Mouse (Mus musculus): ENCODE data around the gene Bcl2l12. TPM values are rescaled to one million over a fixed set of nuclear protein-coding genes. Genes with fewer than 3 reads are reported as not detected.
A peak's percentile ranks its signal among the peaks of the same experiment; 100 is the strongest.

Gene Bcl2l12
- polyA plus RNA-seq, 1 experiment from 2014 or later, result 13.7 TPM

DNA sequence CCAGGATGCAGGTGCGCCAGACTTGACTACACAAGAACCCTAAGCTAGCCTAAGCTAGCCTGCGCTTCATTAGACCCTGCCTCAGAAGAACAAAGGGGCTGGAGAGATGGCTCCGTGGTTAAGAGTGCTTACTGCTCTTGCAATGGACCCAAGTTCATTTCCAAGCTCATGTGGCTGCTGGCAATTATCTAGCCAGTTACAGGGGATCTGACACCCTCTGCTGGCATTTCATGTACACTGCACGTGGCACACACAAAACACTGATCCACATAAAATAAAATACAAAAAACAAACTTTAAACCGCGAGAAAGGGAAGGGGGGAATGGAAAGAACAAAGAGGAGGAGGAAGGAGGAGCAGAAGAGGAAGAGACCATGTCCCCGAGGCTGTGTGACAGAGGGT is 40.3 kb downstream of the Bcl2l12 start:
- no peaks in the 10 kb centered on the region for H3K36me3 ChIP-seq (replicated peaks)
- no peak overlapping the region for H3K9ac ChIP-seq
- no peaks in the 10 kb centered on the region for H3K9me3 ChIP-seq (replicated peaks)
- WGBS (ENCODE audit: insufficient replicate concordance), result 34% methylated on average over 7 of the region's 7 CpGs
- H3K4me2 ChIP-seq, result no peak overlapping the region
- no peak overlapping the region for H3K4me3 ChIP-seq (replicated peaks)
- ATAC-seq (ENCODE audit: insufficient read depth), result no peak
- peaks cover 13% of the 10 kb centered on the region for H3K27me3 ChIP-seq
- H3K27ac ChIP-seq (replicated peaks), result no peak overlapping the region
- peaks cover 14% of the 10 kb centered on the region for H3K4me1 ChIP-seq (replicated peaks)

DNA sequence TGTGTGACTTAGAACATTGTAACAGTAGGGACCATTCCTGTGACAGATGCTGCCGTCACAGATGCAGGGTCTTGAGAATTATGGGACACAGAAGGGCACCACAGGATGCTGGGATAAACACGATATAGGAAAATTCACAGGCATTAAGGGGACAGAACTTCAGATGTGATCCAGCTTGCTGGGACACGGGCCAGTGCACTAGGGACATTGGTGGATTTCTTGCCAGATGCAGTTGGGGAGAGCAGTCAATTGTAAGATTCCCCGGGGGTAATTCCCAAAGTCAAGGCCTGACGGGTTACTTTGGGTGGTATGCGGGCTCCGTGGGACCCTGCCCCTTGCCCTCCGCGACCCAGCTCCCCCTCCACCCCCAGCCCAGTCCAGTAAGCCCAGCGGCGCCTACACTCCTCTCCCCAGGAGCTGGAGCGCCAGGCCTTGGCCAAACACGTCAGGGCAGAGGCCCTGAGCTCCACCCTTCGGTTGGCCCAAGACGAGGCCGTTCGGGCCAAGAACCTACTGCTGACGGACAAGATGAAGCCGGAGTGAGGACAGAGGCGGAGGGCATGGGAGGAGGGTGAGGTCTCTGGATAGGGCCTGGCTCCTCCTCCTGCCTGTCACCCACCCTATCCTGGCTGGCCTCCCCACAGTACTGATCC is 41.2 kb downstream of the Bcl2l12 start:
- Histone ChIP-seq H3K9ac (no peak overlapping the region), H3K27ac (replicated peaks) (no peak overlapping the region), H3K36me3 (replicated peaks) (no peaks in the 10 kb centered on the region), H3K4me1 (replicated peaks) (peaks cover 17% of the 10 kb centered on the region), H3K27me3 (peaks cover 17% of the 10 kb centered on the region), H3K4me3 (replicated peaks) (no peak overlapping the region), H3K4me2 (no peak overlapping the region), H3K9me3 (replicated peaks) (no peaks in the 10 kb centered on the region)
- WGBS (ENCODE audit: insufficient replicate concordance), result 68% methylated on average over 20 of the region's 20 CpGs
- no peak for ATAC-seq (ENCODE audit: insufficient read depth)

DNA sequence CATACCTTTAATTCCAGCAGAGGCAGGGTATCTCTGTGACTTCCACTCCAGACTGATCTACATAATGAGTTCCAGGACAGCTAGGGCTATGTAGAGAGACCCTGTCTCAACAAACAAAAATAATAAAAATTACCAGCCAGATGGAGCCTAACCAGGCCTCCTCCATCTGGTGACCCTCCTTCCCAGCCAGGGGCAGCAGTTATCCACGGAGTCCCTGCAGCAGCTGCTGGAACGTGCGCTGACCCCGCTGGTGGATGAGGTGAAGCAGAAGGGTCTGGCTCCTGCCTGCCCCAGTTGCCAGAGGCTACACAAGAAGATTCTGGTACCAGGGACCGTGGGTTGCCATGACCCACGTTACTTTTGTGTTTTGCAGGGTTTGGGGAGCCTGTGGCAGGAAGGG is 42.2 kb downstream of the Bcl2l12 start:
- no peak overlapping the region for H3K4me2 ChIP-seq
- ATAC-seq (ENCODE audit: insufficient read depth), result no peak
- H3K27ac ChIP-seq (replicated peaks), result no peak overlapping the region
- H3K36me3 ChIP-seq (replicated peaks), result no peaks in the 10 kb centered on the region
- H3K9ac ChIP-seq, result no peak overlapping the region
- H3K4me3 ChIP-seq (replicated peaks), result no peak overlapping the region
- H3K9me3 ChIP-seq (replicated peaks), result no peaks in the 10 kb centered on the region
- WGBS (ENCODE audit: insufficient replicate concordance), result 63% methylated on average over 6 of the region's 6 CpGs
- peaks cover 27% of the 10 kb centered on the region for H3K27me3 ChIP-seq
- H3K4me1 ChIP-seq (replicated peaks), result peaks cover 25% of the 10 kb centered on the region

DNA sequence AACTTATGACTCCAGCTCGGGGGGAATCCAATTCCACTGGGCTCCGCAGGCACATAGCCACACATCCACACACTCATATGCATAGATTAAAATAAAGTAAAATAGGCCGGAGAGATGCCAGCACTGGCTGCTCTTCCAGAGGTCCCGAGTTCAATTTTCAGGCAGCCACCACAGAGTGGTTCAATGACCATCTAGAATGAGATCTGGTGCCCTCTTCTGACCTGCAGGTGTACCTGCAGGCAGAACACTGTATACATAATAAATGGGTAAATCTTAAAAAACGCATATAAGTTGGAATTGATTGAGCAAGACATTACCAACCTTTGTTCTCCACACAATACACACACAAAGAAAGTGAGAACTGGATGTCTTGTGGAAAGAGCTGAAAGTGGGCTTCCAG is 42.9 kb downstream of the Bcl2l12 start:
- no peak for ATAC-seq (ENCODE audit: insufficient read depth)
- Histone ChIP-seq H3K4me1 (replicated peaks) (peaks cover 28% of the 10 kb centered on the region), H3K9ac (no peak overlapping the region), H3K27ac (replicated peaks) (no peak overlapping the region), H3K36me3 (replicated peaks) (no peaks in the 10 kb centered on the region), H3K4me3 (replicated peaks) (no peak overlapping the region), H3K4me2 (no peak overlapping the region), H3K9me3 (replicated peaks) (no peaks in the 10 kb centered on the region), H3K27me3 (peaks cover 33% of the 10 kb centered on the region)
- 28% methylated on average over 5 of the region's 5 CpGs for WGBS (ENCODE audit: insufficient replicate concordance)

DNA sequence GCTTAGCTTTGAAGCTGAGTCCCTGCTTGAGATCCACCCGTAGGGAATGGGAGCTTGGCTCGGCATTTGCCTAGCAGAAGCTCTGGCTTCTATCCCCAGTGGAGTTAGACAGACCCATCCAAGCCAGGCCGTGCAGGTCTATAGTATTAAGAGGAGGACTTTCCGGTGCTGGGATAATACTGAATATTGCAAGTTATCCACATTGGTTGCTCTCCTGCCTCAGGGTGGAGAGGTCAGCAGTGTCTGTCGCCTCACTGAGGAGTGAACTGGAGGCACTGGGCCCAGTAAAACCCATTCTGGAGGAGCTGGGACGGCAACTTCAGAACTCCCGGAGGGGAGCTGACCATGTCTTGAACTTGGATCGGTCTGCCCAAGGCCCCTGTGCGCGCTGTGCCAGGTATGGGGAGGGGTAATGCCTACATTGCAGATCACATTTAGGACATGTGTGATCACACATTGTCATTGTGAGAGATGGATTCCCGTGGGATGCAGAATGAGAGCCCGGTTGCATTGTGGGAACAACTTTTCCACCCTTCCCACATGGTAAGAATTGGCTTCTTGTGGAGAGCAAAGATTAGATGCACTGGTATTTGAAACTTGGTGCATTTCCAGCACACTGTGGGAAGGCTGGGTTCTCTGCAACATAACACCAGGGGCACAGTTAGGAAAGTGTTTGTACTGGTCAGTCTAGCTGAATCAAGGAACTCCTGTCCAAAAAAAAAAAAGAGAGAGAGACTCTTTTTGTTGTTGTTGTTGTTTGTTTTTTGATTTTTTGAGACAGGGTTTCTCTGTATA is 44.2 kb downstream of the Bcl2l12 start:
- Histone ChIP-seq H3K36me3 (replicated peaks) (no peaks in the 10 kb centered on the region), H3K4me2 (no peak overlapping the region), H3K4me1 (replicated peaks) (peaks cover 24% of the 10 kb centered on the region), H3K27me3 (peaks cover 46% of the 10 kb centered on the region), H3K9me3 (replicated peaks) (no peaks in the 10 kb centered on the region), H3K9ac (no peak overlapping the region), H3K4me3 (replicated peaks) (no peak overlapping the region), H3K27ac (replicated peaks) (no peak overlapping the region)
- no peak for ATAC-seq (ENCODE audit: insufficient read depth)
- WGBS (ENCODE audit: insufficient replicate concordance), result 71% methylated on average over 12 of the region's 12 CpGs

DNA sequence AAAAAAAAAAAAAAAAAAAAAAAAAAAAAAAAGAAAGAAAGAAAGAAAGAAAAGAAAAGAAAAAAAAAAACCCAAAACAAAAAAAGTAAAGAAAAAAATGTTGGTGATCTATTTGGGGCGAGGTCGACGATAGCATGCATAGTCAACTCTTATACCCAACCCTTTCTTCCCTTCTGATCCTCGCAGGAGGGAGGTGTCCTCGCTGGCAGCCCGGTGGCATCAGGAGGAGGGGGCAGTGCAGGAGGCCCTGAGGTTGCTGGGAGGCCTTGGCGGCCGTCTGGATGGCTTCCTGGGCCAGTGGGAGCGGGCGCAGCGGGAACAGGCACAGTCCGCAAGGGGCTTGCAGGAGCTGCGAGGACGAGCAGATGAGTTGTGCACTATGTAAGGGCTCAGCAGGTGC is 45.0 kb downstream of the Bcl2l12 start:
- Histone ChIP-seq H3K36me3 (replicated peaks) (no peaks in the 10 kb centered on the region), H3K27me3 (peaks cover 49% of the 10 kb centered on the region), H3K9ac (no peak overlapping the region), H3K4me3 (replicated peaks) (no peak overlapping the region), H3K4me2 (no peak overlapping the region), H3K27ac (replicated peaks) (no peak overlapping the region), H3K9me3 (replicated peaks) (no peaks in the 10 kb centered on the region), H3K4me1 (replicated peaks) (peaks cover 22% of the 10 kb centered on the region)
- no peak for ATAC-seq (ENCODE audit: insufficient read depth)
- 66% methylated on average over 14 of the region's 14 CpGs for WGBS (ENCODE audit: insufficient replicate concordance)

DNA sequence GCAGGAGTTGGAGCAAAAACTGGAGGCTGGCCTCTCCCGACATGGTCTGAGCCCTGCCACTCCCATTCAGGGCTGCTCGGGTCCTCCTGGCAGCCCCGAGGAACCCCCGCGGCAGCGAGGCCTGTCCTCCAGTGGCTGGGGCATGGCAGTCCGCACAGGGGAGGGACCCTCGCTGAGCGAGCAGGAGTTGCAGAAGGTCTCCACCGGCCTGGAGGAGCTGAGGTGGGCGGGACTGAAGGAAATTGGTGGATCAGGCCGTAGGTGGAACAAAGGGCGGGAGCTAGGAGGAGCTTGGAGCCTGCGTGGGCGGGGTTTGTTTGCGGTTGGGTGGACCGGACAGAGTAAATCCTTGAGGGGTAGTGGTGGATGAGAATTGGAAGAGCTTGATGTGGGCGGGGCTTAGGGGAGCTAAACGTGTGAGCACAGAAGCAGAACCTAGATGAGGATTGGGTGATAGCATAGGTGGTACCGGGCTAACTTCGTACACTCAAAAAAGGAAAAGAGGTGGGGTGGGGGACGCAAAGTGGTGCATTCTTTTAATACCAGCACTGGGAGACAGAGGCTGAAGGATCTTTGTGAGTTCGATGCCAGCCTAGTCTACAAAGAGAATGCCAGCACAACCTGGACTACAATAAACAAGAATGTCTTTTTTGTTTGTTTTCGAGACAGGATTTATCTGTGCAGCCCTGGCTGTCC is 45.8 kb downstream of the Bcl2l12 start:
- no peaks in the 10 kb centered on the region for H3K9me3 ChIP-seq (replicated peaks)
- peak overlapping the region; percentile 65 for H3K4me3 ChIP-seq (replicated peaks)
- ATAC-seq (ENCODE audit: insufficient read depth), result peak; percentile 84
- H3K4me1 ChIP-seq (replicated peaks), result peaks cover 22% of the 10 kb centered on the region
- peaks cover 57% of the 10 kb centered on the region for H3K27me3 ChIP-seq
- H3K36me3 ChIP-seq (replicated peaks), result no peaks in the 10 kb centered on the region
- WGBS (ENCODE audit: insufficient replicate concordance), result 5% methylated on average over 24 of the region's 24 CpGs
- H3K4me2 ChIP-seq, result peak overlapping the region; percentile 98
- peak overlapping the region; percentile 77 for H3K27ac ChIP-seq (replicated peaks)
- peak overlapping the region; percentile 62 for H3K9ac ChIP-seq

DNA sequence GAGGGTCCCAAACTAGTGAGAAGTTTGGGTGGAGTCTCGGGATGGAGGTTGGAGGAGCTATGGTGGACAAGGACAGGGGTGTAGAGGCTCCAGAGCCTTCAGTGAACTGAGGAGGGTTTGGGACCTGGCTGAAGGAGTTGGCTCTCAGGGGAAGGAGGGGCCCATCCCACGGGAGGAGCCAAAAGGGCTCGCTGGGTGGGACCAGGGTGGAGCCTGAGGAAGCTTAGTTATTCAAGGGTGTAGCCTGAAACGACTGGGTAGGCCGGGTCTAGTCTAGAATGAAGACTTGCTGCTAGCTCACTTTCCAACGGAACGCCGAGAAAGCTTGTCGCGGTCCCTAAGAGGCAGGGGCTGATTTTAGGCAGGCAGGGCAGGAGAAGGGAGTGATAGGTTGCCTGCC is 46.6 kb downstream of the Bcl2l12 start:
- no peaks in the 10 kb centered on the region for H3K36me3 ChIP-seq (replicated peaks)
- H3K4me1 ChIP-seq (replicated peaks), result peaks cover 22% of the 10 kb centered on the region
- H3K4me2 ChIP-seq, result peak overlapping the region; percentile 98
- peak; percentile 80 for ATAC-seq (ENCODE audit: insufficient read depth)
- H3K9me3 ChIP-seq (replicated peaks), result no peaks in the 10 kb centered on the region
- WGBS (ENCODE audit: insufficient replicate concordance), result under 1% methylated on average over 10 of the region's 10 CpGs
- peak overlapping the region; percentile 65 for H3K4me3 ChIP-seq (replicated peaks)
- H3K27ac ChIP-seq (replicated peaks), result peak overlapping the region; percentile 77
- peaks cover 65% of the 10 kb centered on the region for H3K27me3 ChIP-seq
- peak overlapping the region; percentile 62; the same call in 1 of the 2 replicates for H3K9ac ChIP-seq

DNA sequence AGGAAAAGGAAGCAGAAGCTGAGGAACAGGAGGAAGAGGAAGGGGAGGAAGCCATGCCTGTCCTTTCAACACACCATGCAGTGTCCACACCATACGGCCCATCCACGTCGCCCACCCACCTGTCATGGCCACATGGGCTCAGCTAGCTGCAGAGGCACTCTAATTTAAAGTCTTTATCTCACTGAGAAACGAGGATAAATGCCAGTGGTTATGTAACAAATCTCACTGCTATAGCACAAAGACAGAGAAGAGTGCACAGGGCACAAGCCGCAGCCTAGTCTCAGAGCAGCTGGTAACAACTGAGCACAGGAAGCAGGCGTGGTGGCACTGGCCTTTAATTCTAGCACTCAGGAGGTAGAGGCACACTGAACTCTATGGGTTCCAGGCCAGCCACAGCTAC is 48.6 kb downstream of the Bcl2l12 start:
- peaks cover 22% of the 10 kb centered on the region for H3K4me1 ChIP-seq (replicated peaks)

DNA sequence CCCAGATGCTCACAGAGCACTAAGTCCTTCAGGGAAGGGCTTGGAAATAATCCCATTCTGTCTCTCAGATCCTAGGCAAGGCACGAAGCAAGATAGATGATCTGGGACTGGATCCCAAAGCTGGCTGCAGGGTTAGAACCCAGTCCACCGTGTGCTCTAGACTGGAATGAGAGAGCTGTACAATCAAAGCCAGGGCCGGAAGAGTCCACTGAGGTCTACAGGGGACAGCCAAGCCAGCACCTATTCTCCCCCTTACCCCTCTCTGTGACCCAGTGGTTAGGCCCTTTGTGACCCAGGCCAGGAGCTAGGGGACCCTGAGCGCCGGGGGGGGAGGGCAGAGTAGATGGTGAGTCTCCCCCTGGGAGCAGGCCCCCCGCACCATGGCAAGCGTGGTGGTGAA is 55.6 kb downstream of the Bcl2l12 start, which contains the start of gene Tsks:
Gene Tsks, plus strand, starts transcription at position 301 of the 400 bp plus-strand sequence.
- WGBS (ENCODE audit: insufficient replicate concordance), result 67% methylated on average over 7 of the region's 7 CpGs
- no peak within 1 kb of the TSS for H3K27ac ChIP-seq (replicated peaks)
- no peaks in the 10 kb centered on the region for H3K9me3 ChIP-seq (replicated peaks)
- no peak within 1 kb of the TSS for H3K9ac ChIP-seq
- ATAC-seq (ENCODE audit: insufficient read depth), result no peak
- H3K4me1 ChIP-seq (replicated peaks), result no peaks in the 10 kb centered on the region
- H3K27me3 ChIP-seq, result peaks cover 16% of the 10 kb centered on the region
- no peak within 1 kb of the TSS for H3K4me3 ChIP-seq (replicated peaks)
- no peaks in the 10 kb centered on the region for H3K36me3 ChIP-seq (replicated peaks)
- no peak within 1 kb of the TSS for H3K4me2 ChIP-seq

More for the DNA sequence above, 48.6 kb downstream of the Bcl2l12 start:
- Histone ChIP-seq H3K27me3 (peaks cover 69% of the 10 kb centered on the region), H3K9ac (no peak overlapping the region), H3K9me3 (replicated peaks) (no peaks in the 10 kb centered on the region), H3K36me3 (replicated peaks) (no peaks in the 10 kb centered on the region), H3K4me3 (replicated peaks) (no peak overlapping the region), H3K4me2 (no peak overlapping the region), H3K27ac (replicated peaks) (no peak overlapping the region)
- ATAC-seq (ENCODE audit: insufficient read depth), result no peak
- WGBS (ENCODE audit: insufficient replicate concordance), result 37% methylated on average over 6 of the region's 6 CpGs
